Mouse (Mus musculus) spleen, embryonic (tissue): ENCODE data around the gene Cnpy1.

Experiments used
- CTCF ChIA-PET: fragments of 350-600 bp; sonication (Branson Sonifier 250); formaldehyde crosslinking; loops from one replicate; lab custom pipeline; 2022; lab: Charles Lee

Gene Cnpy1

GRCm38 (mm10) chr5:28241423-28241822 is 4.2 kb downstream of the Cnpy1 start:
- CTCF ChIA-PET: no interaction called here

DNA sequence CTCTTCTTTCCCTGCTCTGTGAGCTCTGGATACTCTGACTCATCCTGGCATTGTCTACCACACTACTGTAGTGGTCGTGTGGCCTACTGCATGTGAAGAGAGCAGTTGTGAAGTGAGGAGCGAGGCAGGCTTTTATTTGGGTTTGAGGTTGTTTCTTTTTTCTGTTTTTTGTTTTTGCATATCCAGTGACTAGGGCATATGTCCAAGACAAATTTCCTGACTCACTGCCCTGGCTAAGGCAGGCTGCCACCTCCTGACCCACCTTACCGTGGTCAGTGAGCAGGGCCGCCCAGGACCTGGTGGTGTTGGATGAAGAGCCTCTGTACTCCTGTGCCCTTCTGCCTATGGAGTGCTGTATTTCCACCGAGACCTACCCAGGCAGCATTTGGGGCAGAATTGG is 5.8 kb downstream of the Cnpy1 start:
- CTCF ChIA-PET: no interaction called here

DNA sequence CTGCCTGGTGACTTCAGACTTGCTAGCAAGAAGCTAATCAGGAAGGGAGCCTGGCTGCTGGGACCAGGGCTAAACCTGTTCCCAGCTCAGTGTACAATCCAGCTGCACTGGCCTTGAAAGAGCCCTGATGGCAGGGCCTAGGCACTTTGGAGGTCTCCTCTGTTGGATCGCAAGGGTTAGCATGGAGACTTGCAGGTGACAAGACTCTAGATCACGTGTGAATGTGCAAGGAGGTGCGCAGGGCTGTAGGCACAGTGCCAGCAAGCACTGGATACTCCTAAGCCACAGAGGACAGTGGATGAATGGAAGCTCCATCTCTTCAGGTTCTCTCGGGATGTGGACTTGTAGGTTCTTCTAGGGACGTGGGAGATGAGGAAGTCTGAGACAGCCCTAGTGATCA is 6.7 kb downstream of the Cnpy1 start:
- CTCF ChIA-PET: no interaction called here

DNA sequence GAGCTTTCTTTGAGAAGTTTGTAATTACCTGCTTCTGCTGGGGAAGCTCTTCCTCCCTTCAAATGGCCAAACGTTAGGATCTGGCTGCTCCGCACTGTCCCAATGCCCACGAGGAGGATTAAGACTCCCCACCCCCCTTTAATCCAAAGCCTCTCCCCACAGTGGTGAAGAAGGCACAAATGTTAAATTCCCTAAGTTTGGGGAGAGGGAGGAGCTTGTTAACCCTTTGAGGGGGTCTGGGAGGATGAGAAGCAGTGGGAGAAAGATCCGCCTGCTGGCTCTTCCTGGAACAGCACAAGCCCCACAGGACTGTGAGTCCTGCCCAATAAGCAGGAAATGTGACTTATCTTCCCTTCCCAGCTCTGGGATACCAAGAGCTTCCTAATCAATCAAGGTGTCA is 7.5 kb downstream of the Cnpy1 start:
- CTCF ChIA-PET: no interaction called here

- CTCF ChIA-PET: no interaction called here
Observed at GRCm38 (mm10) chr5:28237715-28238114, 7.9 kb downstream of the Cnpy1 start.

- CTCF ChIA-PET: no interaction called here
Observed at GRCm38 (mm10) chr5:28237055-28237454, 8.6 kb downstream of the Cnpy1 start.

DNA sequence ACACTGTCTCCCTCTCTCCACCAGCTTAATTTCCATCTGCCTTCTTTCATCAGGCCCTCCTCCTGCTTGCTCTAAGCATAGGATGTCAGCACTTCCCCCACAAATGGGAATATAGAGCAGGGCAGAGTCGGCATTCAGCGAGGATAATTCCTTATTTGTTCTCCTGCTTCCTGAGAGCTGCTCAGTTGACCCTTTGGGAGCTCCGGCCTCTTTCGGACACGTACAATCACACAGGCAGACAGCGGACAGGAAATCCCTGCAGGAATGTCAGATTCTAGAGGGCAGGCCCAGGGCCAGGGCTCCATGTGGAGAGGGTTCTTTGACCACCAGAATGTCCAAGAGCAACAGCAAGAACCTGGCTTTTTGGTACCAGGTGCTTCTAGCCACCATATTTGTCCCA is 9.5 kb downstream of the Cnpy1 start:
- CTCF ChIA-PET: no interaction called here

GRCm38 (mm10) chr5:28232101-28232500 is 13.5 kb downstream of the Cnpy1 start:
- CTCF ChIA-PET: no interaction called here

DNA sequence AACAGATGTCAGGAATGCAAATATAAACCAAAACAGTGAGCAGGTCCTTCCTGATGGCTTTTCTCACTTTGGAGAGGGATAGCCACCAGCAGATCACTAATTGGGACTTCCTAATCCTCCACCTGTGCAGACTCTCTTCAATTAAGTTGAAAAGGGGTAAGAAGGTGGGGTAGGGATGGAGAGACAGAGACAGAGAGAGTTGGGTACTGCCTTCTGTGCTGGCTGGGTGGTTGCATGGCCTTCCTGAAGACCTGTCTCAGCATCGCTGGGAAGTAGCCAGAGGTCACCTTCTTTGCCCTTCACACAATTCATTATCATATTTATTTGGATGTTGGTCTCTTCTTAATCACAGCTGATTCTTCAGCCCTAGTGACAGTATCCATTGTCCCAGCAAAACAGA is 26.0 kb downstream of the Cnpy1 start:
- CTCF ChIA-PET: no interaction called here

DNA sequence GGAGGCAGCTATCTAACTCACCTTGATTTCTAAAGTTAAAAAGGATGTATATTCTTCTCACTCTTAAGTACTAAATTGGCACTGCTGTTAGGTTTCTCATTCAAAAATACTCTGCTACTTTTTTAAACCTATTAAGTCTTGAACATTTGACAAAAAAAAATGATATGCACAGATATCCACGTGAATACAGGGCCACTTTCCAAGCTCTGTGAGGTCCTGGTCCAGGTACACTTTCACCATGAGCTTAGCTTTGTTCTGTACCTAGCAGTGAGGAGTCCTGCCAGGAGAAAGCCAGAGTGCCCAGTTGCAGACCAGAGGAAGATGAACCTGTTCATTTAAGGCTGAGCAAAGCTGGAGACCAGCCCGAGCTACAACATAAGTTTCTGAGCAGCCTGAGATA is 32.2 kb downstream of the Cnpy1 start:
- CTCF ChIA-PET: no interaction called here

DNA sequence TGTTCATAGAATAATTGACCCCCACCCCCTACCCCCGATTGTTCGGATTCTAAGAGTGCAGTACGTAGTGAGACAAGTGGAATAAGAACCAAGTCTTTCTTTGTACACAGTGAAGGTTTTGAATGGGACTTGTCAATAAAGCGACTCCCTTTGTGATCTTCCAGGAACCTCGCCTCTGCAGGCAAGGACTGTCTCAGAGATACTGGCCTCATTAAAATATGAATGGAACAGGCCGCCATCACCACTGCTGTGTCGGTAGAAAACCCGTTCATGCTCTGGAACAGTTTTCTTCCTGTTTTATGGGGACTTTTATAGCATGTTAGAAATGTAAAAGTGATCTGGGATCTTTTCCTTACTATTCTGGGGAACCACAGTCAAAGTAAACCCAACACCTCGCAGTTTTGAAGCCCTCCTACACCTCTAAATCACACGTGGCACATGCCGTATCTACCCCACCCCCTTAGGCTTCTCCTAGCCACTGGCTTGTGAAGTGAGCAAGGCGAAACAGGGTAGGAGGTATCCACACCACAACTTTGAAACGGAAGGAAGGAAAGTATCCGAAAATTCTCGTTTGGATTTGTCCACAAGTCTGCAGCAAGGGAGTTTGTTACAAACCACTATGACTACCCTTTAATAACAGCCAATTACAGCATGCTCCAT is 33.8 kb downstream of the Cnpy1 start:
- CTCF ChIA-PET: no interaction called here

- CTCF ChIA-PET: no interaction called here
Observed at GRCm38 (mm10) chr5:28210591-28211550, 34.7 kb downstream of the Cnpy1 start.

- CTCF ChIA-PET: interaction anchor here (0.6 kb wide), 1 partner anchor 39 kb away, joined by 3 read pairs; no protein-coding TSS in a partner anchor
Observed at GRCm38 (mm10) chr5:28209549-28210431, 35.8 kb downstream of the Cnpy1 start.

DNA sequence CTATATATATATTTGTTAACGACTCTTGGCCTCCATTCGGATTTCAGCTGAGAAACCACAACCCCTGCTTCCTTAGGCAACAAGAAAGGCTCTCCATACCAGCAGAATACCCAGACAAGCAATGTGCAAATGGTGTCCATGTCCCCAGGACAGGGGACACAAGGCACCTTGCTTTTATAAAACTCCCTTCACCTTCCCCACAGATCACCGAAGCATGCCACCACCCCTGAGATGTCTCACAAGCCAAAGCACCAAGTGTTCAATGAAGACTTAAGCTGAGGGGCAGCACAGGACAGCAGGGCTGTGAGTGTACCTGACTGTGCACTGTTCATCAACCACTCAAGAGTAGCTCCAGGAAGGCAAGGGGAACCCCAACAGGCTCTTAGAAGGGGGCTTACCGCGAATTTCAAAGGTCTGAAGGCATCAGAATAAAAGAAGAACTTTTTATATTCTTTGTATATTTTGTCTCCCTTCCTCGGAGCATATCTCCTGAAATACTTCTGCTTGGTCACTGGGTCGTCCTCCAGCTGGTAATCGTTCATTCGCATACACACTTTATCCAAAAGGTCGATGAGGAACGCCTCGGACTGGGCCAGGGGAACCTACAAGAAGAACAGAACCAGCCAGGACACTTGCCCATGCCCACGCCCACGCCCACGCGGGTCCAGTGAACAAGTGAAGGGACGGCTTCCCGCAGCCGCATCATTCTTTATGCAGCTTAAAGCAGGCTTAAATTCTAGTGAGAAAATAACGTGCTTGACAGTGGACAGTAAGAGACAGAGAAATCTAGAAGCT is 36.7 kb downstream of the Cnpy1 start:
- CTCF ChIA-PET: no interaction called here

DNA sequence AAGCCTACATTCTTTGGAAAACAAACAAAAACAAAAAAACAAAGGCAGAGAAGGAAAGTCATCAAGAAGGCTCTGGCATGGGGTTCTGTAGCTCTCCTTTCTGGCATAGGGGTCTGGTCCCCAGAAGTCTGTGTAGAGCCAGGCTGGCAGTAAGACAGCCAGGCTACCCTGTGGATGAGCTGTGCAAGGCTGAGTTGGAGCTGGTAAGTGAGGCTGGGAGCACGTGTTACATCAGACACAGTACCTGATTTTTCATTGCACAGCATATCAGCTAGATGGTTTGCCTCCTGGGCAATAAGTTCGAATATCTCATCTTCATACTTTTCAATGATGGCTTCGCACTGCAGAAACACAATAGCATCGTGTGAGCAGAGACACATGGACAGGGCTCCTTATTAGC is 38.6 kb downstream of the Cnpy1 start:
- CTCF ChIA-PET: no interaction called here

- CTCF ChIA-PET: no interaction called here
Observed at GRCm38 (mm10) chr5:28206448-28206847, 39.2 kb downstream of the Cnpy1 start.

DNA sequence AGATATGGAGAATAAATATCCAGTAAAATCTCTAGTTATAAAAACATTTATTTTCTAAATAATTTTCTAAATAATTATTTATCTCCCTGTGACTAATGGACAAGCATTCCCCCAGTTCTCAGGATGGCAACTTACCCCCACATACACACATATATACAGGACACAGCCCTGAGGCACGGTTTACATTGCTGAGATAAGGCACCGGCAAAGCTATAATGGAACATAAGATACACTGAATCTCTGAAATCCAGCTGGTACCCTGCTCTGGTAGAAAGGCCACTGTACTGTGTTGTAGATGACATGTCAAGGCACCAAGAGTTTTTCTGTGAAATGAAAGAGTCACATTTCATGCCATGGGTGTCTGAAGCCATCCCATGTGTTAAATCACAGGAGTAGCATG is 40.9 kb downstream of the Cnpy1 start:
- CTCF ChIA-PET: no interaction called here

DNA sequence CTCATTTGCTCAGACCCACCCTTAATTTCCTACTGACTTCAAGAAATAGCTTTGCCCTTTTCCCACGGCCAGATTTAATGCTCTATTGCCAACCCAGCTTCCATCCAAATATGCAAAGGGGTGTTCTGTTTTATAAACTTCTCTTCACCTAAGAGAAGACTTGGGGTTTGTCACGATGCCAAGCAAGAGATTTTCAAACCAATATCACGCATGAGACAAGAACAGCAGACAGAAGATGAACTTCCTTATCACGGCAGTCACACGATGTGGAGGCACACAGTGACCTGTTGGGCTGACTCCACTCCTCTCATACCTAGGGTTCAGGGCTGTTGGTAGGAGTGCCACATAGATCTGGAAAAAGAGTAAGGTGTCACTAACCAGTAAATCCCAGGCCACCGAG is 42.5 kb downstream of the Cnpy1 start:
- CTCF ChIA-PET: no interaction called here

DNA sequence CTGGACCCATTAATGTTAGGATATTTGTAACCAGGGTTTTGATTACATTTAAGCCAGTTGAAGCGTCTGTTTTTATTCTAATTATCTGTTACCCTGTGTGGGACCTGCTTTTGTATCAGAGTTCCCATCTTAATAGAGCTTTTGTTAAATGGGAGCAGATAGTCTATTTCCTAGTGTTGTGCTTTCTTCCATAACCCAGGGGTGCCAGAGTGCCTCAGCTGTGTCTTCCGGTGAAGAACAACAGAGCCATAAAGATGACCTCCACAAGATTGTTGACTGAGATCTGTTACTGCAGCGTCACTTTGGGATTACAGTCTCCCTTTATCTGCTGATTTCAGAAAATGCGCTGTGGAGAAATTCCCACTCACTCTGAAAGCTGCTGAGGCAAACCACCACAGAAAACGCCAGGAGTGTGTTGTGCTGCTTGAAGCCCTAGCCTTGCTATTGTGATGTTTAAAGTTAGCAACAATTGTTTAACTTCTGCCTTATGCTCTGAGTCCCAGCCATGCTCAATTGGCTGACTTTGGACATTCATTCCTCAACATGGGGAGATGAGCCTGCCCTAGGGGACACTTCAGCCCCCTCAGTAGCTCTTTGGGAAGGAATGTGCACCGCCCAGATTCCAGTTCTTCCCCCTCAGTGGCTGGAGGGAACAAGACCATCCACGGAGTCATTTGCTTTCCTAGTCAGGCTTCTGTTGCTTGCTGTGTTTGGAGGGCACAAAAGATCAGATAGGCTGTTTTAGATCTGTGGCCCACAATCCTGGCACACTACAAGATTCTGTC is 46.3 kb downstream of the Cnpy1 start:
- CTCF ChIA-PET: no interaction called here

DNA sequence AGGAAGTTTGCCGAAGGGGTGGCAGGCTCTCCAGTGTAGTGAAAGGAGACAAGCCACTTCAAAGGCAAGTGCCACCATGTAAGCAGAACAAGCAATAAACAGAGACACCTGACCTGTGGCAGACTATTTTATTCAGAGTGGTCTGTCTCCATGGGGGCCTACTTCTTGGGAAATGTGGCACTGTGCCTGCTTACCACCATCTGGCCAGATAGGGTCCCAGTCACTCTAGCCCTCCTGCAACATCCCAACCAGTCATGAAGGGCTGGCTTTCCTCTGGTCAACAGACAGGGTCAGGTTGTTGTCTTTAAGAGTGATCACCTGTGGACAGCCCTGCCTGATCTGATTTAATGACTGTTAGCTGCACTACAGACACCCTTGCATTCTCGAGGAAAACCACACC is 50.1 kb downstream of the Cnpy1 start:
- CTCF ChIA-PET: no interaction called here

DNA sequence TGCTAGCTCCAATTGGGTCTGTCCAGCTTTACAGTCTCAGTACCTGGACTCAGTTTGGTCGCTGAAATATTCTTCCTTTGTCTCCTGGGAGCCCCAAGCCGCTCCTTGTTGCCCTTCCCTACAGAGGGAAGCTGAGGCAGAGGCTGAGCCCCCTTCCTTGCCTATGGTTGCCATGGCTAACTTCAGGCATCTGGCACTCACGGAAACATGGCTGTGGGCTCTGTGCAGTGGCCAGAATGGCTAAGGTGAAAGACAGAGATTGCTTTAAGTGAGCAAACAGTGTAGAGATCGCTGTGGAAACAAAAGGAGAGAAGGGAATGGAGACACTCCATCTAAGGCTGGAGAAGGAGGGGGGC is 53.5 kb downstream of the Cnpy1 start:
- CTCF ChIA-PET: no interaction called here
